Mouse (Mus musculus) spleen, adult 18-20 months (tissue): ENCODE measurements around the gene Slc22a20.

Source experiments
- DNase-seq, 2 experiments: peaks; one replicate each; pipeline ENCODE4 v3.0.0; 2022; ENCODE audit warnings: mixed read lengths in 2 of 2

Slc22a20 gene

GRCm38 (mm10) chr19:5922963-5923362, 63.0 kb downstream of the Slc22a20 start:
- DNase-seq: no peak

GRCm38 (mm10) chr19:5922119-5922942, 63.6 kb downstream of the Slc22a20 start:
- no peak for DNase-seq

GRCm38 (mm10) chr19:5921715-5922114, 64.2 kb downstream of the Slc22a20 start:
- no peak for DNase-seq
